Mouse (Mus musculus): ENCODE data around the gene Rassf7. TPM values are rescaled to one million over a fixed set of nuclear protein-coding genes. Genes with fewer than 3 reads are reported as not detected.

Rassf7 gene
- total and polyA plus RNA-seq, 2 experiments from 2014 or later = 5.8 to 43.2 TPM

GRCm38 (mm10) chr7:141193348-141193856 lies 22.3 kb upstream of the Rassf7 start:
- H3K4me3 ChIP-seq (ENCODE audit: low read depth, low read length) = peak overlapping the region; percentile 85
- TF ChIP-seq EP300 (IDR thresholded peaks at IDR 0.05; ENCODE audit: low read depth) = no peak
- no peak for TF ChIP-seq CTCF (IDR thresholded peaks at IDR 0.05; ENCODE audit: low read depth)
- ATAC-seq (ENCODE audit: insufficient read depth, low read depth) = no peak; the same call in 1 of the 2 replicates
- H3K36me3 ChIP-seq (replicated peaks; ENCODE audit: control insufficient read depth, insufficient read depth, low read length) = peaks cover 34% of the 10 kb centered on the region
- H3K4me1 ChIP-seq (ENCODE audit: control insufficient read depth, insufficient read depth) = peaks cover 5% of the 10 kb centered on the region
- no peaks in the 10 kb centered on the region for H3K27me3 ChIP-seq (ENCODE audit: control insufficient read depth, insufficient read depth, low read length)
- peak overlapping the region; percentile 73 for H3K4me2 ChIP-seq (ENCODE audit: low read depth, low read length)
- WGBS = 0% methylated on average over 29 of the region's 43 CpGs
- peak overlapping the region; percentile 79 for H3K27ac ChIP-seq (ENCODE audit: low read depth)
- peak overlapping the region; percentile 81 for H3K9ac ChIP-seq (replicated peaks; ENCODE audit: low read depth, low read length)
- peak; percentile 31 for DNase-seq (ENCODE audit: low spot score)
- H3K9me3 ChIP-seq (replicated peaks; ENCODE audit: control insufficient read depth, low read length) = no peaks in the 10 kb centered on the region

GRCm38 (mm10) chr7:141193948-141194347 lies 21.7 kb upstream of the Rassf7 start, which contains the start of the genes Hras and Lrrc56:
Hras (minus strand) TSS chr7:141194005.
Lrrc56 (plus strand) TSS chr7:141194157.
- ATAC-seq (ENCODE audit: insufficient read depth, low read depth) (peak; percentile 96), DNase-seq (ENCODE audit: low spot score) (peak; percentile 95)
- Histone ChIP-seq H3K27ac (ENCODE audit: low read depth) (peak within 1 kb of the TSS; percentile 82), H3K9me3 (replicated peaks; ENCODE audit: control insufficient read depth, low read length) (no peaks in the 10 kb centered on the region), H3K27me3 (ENCODE audit: control insufficient read depth, insufficient read depth, low read length) (no peaks in the 10 kb centered on the region), H3K9ac (replicated peaks; ENCODE audit: low read depth, low read length) (peak within 1 kb of the TSS; percentile 81), H3K4me1 (ENCODE audit: control insufficient read depth, insufficient read depth) (peaks cover 5% of the 10 kb centered on the region), H3K4me3 (ENCODE audit: low read depth, low read length) (peak within 1 kb of the TSS; percentile 85), H3K4me2 (ENCODE audit: low read depth, low read length) (peak within 1 kb of the TSS; percentile 73), H3K36me3 (replicated peaks; ENCODE audit: control insufficient read depth, insufficient read depth, low read length) (peaks cover 34% of the 10 kb centered on the region)
- no peak for TF ChIP-seq EP300 (IDR thresholded peaks at IDR 0.05; ENCODE audit: low read depth)
- no peak for TF ChIP-seq CTCF (IDR thresholded peaks at IDR 0.05; ENCODE audit: low read depth)
- WGBS = under 1% methylated on average over 22 of the region's 39 CpGs

- TF ChIP-seq CTCF (IDR thresholded peaks at IDR 0.05; ENCODE audit: low read depth) = no peak
- no peak for ATAC-seq (ENCODE audit: insufficient read depth, low read depth)
These were observed 21.3 kb upstream of the Rassf7 start for GRCm38 (mm10) chr7:141194409-141194808.

GRCm38 (mm10) chr7:141194830-141195229 lies 20.8 kb upstream of the Rassf7 start:
- Histone ChIP-seq H3K27ac (ENCODE audit: low read depth) (peak overlapping the region; percentile 82), H3K4me3 (ENCODE audit: low read depth, low read length) (peak overlapping the region; percentile 85), H3K27me3 (ENCODE audit: control insufficient read depth, insufficient read depth, low read length) (no peaks in the 10 kb centered on the region), H3K4me1 (ENCODE audit: control insufficient read depth, insufficient read depth) (peaks cover 5% of the 10 kb centered on the region), H3K9ac (replicated peaks; ENCODE audit: low read depth, low read length) (peak overlapping the region; percentile 51; the same call in 1 of the 2 replicates), H3K4me2 (ENCODE audit: low read depth, low read length) (peak overlapping the region; percentile 73), H3K9me3 (replicated peaks; ENCODE audit: control insufficient read depth, low read length) (no peaks in the 10 kb centered on the region), H3K36me3 (replicated peaks; ENCODE audit: control insufficient read depth, insufficient read depth, low read length) (peaks cover 25% of the 10 kb centered on the region)
- ATAC-seq (ENCODE audit: insufficient read depth, low read depth) = peak; percentile 21; the same call in 1 of the 2 replicates
- DNase-seq (ENCODE audit: low spot score) = peak; percentile 50
- TF ChIP-seq EP300 (IDR thresholded peaks at IDR 0.05; ENCODE audit: low read depth) = no peak
- WGBS = under 1% methylated on average over 28 of the region's 28 CpGs

More at GRCm38 (mm10) chr7:141194409-141194808, 21.3 kb upstream of the Rassf7 start:
- Histone ChIP-seq H3K4me2 (ENCODE audit: low read depth, low read length) (peak overlapping the region; percentile 73), H3K4me1 (ENCODE audit: control insufficient read depth, insufficient read depth) (peaks cover 5% of the 10 kb centered on the region), H3K9me3 (replicated peaks; ENCODE audit: control insufficient read depth, low read length) (no peaks in the 10 kb centered on the region), H3K4me3 (ENCODE audit: low read depth, low read length) (peak overlapping the region; percentile 85), H3K9ac (replicated peaks; ENCODE audit: low read depth, low read length) (peak overlapping the region; percentile 51), H3K36me3 (replicated peaks; ENCODE audit: control insufficient read depth, insufficient read depth, low read length) (peaks cover 29% of the 10 kb centered on the region), H3K27me3 (ENCODE audit: control insufficient read depth, insufficient read depth, low read length) (no peaks in the 10 kb centered on the region), H3K27ac (ENCODE audit: low read depth) (peak overlapping the region; percentile 82)
- no peak for DNase-seq (ENCODE audit: low spot score)
- WGBS = under 1% methylated on average over 23 of the region's 23 CpGs

GRCm38 (mm10) chr7:141195754-141196153 lies 19.9 kb upstream of the Rassf7 start:
- Histone ChIP-seq H3K4me3 (ENCODE audit: low read depth, low read length) (no peak overlapping the region), H3K27ac (ENCODE audit: low read depth) (no peak overlapping the region), H3K9me3 (replicated peaks; ENCODE audit: control insufficient read depth, low read length) (no peaks in the 10 kb centered on the region), H3K4me2 (ENCODE audit: low read depth, low read length) (no peak overlapping the region), H3K9ac (replicated peaks; ENCODE audit: low read depth, low read length) (no peak overlapping the region), H3K36me3 (replicated peaks; ENCODE audit: control insufficient read depth, insufficient read depth, low read length) (peaks cover 16% of the 10 kb centered on the region; the same call in 1 of the 2 replicates), H3K4me1 (ENCODE audit: control insufficient read depth, insufficient read depth) (peaks cover 5% of the 10 kb centered on the region), H3K27me3 (ENCODE audit: control insufficient read depth, insufficient read depth, low read length) (no peaks in the 10 kb centered on the region)
- DNase-seq (ENCODE audit: low spot score) (no peak), ATAC-seq (ENCODE audit: insufficient read depth, low read depth) (no peak)
- no peak for TF ChIP-seq EP300 (IDR thresholded peaks at IDR 0.05; ENCODE audit: low read depth)
- no peak for TF ChIP-seq CTCF (IDR thresholded peaks at IDR 0.05; ENCODE audit: low read depth)
- 92% methylated on average over 2 of the region's 2 CpGs for WGBS
